Mouse (Mus musculus): ENCODE results near the gene Olfr1232.

Gene Olfr1232

GRCm38 (mm10) chr2:89329575-89329974 is at the start of gene Olfr1232:
Gene Olfr1232, minus strand, starts transcription at chr2:89329675.
- no peak for DNase-seq

- DNase-seq: no peak
Observed at GRCm38 (mm10) chr2:89364765-89365164, 35.3 kb upstream of the Olfr1232 start, which contains the start of gene Olfr1234. Gene Olfr1234, minus strand, starts transcription at chr2:89364865.

- no peak for DNase-seq
Observed at GRCm38 (mm10) chr2:89342298-89342697, 12.8 kb upstream of the Olfr1232 start, which contains the start of gene Olfr1233. Gene Olfr1233, minus strand, starts transcription at chr2:89342398.

GRCm38 (mm10) chr2:89306974-89307373 is 22.5 kb downstream of the Olfr1232 start, which contains the start of gene Olfr1231:
Gene Olfr1231, minus strand, starts transcription at chr2:89307074.
- no peak for DNase-seq

GRCm38 (mm10) chr2:89297168-89297567 is 32.3 kb downstream of the Olfr1232 start, which contains the start of gene Olfr1230:
Gene Olfr1230, minus strand, starts transcription at chr2:89297268.
- no peak for DNase-seq

GRCm38 (mm10) chr2:89287914-89288313 is 41.6 kb downstream of the Olfr1232 start, which contains the start of gene Olfr1229:
Gene Olfr1229, minus strand, starts transcription at chr2:89288014.
- no peak for DNase-seq

Measured in lung, postnatal 10 days (tissue).